Mouse (Mus musculus) heart, embryonic 14.5 days (tissue): Measurements from ENCODE around the gene Nucks1. TPM values are rescaled to one million over a fixed set of nuclear protein-coding genes. Genes with fewer than 3 reads are reported as not detected.
A peak's percentile ranks its signal among the peaks of the same experiment; 100 is the strongest.
"Not testable (repeated sequence)": the region's sequence is repeated elsewhere in the genome, so short reads cannot be mapped to it uniquely, and the experiment has no call there.

Experiments
- ATAC-seq: fragments of 200-750 bp; cut with Nextera tagmentation; 2 replicates; pipeline ENCODE4 v1.8.0; 2017; ENCODE audit warnings: low read depth, moderate TSS enrichment; ENCODE audit not compliant: insufficient number of reproducible peaks, insufficient read depth, low FRiP score
- H3K27ac ChIP-seq, 2 experiments: fragments of 200-500 bp in 1 of 2; fragments of 300-500 bp in 1 of 2; sonication (generic) in 1 of 2; replicated peaks in 1 of 2; 2 replicates each; pipeline ENCODE4 v1.5.1; 2012 to 2014; ENCODE audit warnings: low read depth in 2 of 2, low read length in 2 of 2, control low read depth in 1 of 2, mild to moderate bottlenecking in 1 of 2, mixed read lengths in 1 of 2; ENCODE audit not compliant: control insufficient read depth in 1 of 2, insufficient read depth in 1 of 2
- H3K27me3 ChIP-seq: fragments of 300-500 bp; sonication (generic); 2 replicates; pipeline ENCODE4 v1.6.1; 2014; ENCODE audit warnings: mild to moderate bottlenecking, low read length, control low read depth; ENCODE audit not compliant: control insufficient read depth, insufficient read depth
- H3K36me3 ChIP-seq: fragments of 300-500 bp; sonication (generic); 2 replicates; pipeline ENCODE4 v1.6.1; 2014; ENCODE audit warnings: mild to moderate bottlenecking, control low read depth, low read length, mixed read lengths; ENCODE audit not compliant: control insufficient read depth, insufficient read depth
- H3K4me1 ChIP-seq, 2 experiments: fragments of 200-500 bp in 1 of 2; fragments of 300-500 bp in 1 of 2; sonication (generic) in 1 of 2; 2 replicates each; pipeline ENCODE4 v1.6.1; 2012 to 2014; ENCODE audit warnings: low read length in 2 of 2, control low read depth in 1 of 2, mixed read lengths in 1 of 2; ENCODE audit not compliant: control insufficient read depth in 2 of 2, insufficient read depth in 2 of 2
- H3K4me2 ChIP-seq: fragments of 300-500 bp; sonication (generic); 2 replicates; pipeline ENCODE4 v1.6.1; 2014; ENCODE audit warnings: mild to moderate bottlenecking, low read length
- H3K4me3 ChIP-seq, 2 experiments: fragments of 200-500 bp in 1 of 2; fragments of 300-500 bp in 1 of 2; sonication (generic) in 1 of 2; 2 replicates each; pipeline ENCODE4 v1.5.1; 2012 to 2014; ENCODE audit warnings: low read length in 2 of 2, mild to moderate bottlenecking in 2 of 2, control low read depth in 1 of 2, low read depth in 1 of 2, moderate library complexity in 1 of 2; ENCODE audit not compliant: control insufficient read depth in 1 of 2, insufficient read depth in 1 of 2
- H3K9ac ChIP-seq: fragments of 300-500 bp; sonication (generic); 2 replicates; pipeline ENCODE4 v1.6.1; 2014; ENCODE audit warnings: mild to moderate bottlenecking, low read length
- H3K9me3 ChIP-seq: fragments of 300-500 bp; sonication (generic); 2 replicates; pipeline ENCODE4 v1.6.1; 2016; ENCODE audit warnings: low read length, control low read depth; ENCODE audit not compliant: control insufficient read depth
- WGBS: fragments of 180-500 bp; shearing (Covaris S2); extraction: QIAGEN DNeasy Blood & Tissue Kit; methylation state at CpG from one replicate; pipeline ENCODE4 v1.1.7; 2014; 5-methylcytosine and 5-hydroxymethylcytosine counted together
- polyA plus RNA-seq: library from polyadenylated mRNA; unstranded; fragments of >200 nt; fragmentation: Nextera tagmentation; extraction: Ambion mirVana; gene quantifications from 2 replicates; pipeline ENCODE4 v1.2.1, GENCODE M21; 2014

The Nucks1 gene
- polyA plus RNA-seq, 1 experiment from 2014 or later: 32.4 TPM

GRCm38 (mm10) chr1:131903251-131903650, 7.1 kb upstream of the Nucks1 start:
- H3K4me2 ChIP-seq: no peak overlapping the region
- H3K4me3 ChIP-seq: no peak overlapping the region
- whole genome bisulfite sequencing: 84% methylated on average over 7 of the region's 7 CpGs
- H3K27me3 ChIP-seq: peaks cover 7% of the 10 kb centered on the region
- H3K9me3 ChIP-seq: no peaks in the 10 kb centered on the region
- no peaks in the 10 kb centered on the region for H3K4me1 ChIP-seq
- no peaks in the 10 kb centered on the region for H3K36me3 ChIP-seq
- no peak overlapping the region for H3K9ac ChIP-seq
- no peak for ATAC-seq
- H3K27ac ChIP-seq: no peak overlapping the region

DNA sequence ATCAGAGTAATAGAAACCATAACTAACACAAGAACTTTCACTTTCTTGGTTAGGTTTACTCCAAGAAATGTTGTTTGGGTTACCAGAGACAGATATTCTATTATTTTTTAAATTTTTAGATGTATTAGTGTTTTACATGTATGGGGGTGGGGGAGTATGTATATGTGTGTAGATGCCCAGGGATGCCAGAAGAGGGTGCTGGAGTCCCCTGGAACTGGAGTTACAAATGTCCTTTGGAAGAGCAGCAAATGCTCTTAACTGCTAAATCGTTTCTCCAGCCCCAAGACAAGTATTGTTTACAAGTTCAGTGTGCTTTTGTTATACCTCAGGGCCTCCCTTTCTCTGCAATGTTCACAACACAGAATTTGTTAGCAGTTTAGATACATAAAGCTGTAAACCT, 4.8 kb upstream of the Nucks1 start:
- no peak overlapping the region for H3K4me3 ChIP-seq
- 9% methylated on average over 1 of the region's 1 CpGs for WGBS
- no peaks in the 10 kb centered on the region for H3K4me1 ChIP-seq
- ATAC-seq: no peak
- H3K27ac ChIP-seq: no peak overlapping the region
- no peak overlapping the region for H3K9ac ChIP-seq
- no peaks in the 10 kb centered on the region for H3K36me3 ChIP-seq
- no peaks in the 10 kb centered on the region for H3K9me3 ChIP-seq
- H3K4me2 ChIP-seq: no peak overlapping the region
- peaks cover 9% of the 10 kb centered on the region for H3K27me3 ChIP-seq

GRCm38 (mm10) chr1:131908456-131908855, 1.9 kb upstream of the Nucks1 start:
- peaks cover 9% of the 10 kb centered on the region for H3K27me3 ChIP-seq
- H3K4me1 ChIP-seq: peaks cover 0 to 5% of the 10 kb centered on the region in 2 experiments; a peak in 2 of 4 replicates
- WGBS: 82% methylated on average over 3 of the region's 3 CpGs
- no peak overlapping the region for H3K27ac ChIP-seq
- no peak overlapping the region for H3K9ac ChIP-seq
- ATAC-seq: no peak
- H3K4me2 ChIP-seq: no peak overlapping the region
- H3K36me3 ChIP-seq: no peaks in the 10 kb centered on the region; the same call in 1 of the 2 replicates
- no peaks in the 10 kb centered on the region for H3K9me3 ChIP-seq
- no peak overlapping the region for H3K4me3 ChIP-seq

GRCm38 (mm10) chr1:131909236-131909635, 1.1 kb upstream of the Nucks1 start:
- not testable (repeated sequence) for H3K4me2 ChIP-seq, H3K4me3 ChIP-seq, H3K9ac ChIP-seq, H3K4me1 ChIP-seq, H3K36me3 ChIP-seq, H3K27me3 ChIP-seq, H3K9me3 ChIP-seq, ATAC-seq, H3K27ac ChIP-seq
- 95% methylated on average over 2 of the region's 2 CpGs for WGBS

DNA sequence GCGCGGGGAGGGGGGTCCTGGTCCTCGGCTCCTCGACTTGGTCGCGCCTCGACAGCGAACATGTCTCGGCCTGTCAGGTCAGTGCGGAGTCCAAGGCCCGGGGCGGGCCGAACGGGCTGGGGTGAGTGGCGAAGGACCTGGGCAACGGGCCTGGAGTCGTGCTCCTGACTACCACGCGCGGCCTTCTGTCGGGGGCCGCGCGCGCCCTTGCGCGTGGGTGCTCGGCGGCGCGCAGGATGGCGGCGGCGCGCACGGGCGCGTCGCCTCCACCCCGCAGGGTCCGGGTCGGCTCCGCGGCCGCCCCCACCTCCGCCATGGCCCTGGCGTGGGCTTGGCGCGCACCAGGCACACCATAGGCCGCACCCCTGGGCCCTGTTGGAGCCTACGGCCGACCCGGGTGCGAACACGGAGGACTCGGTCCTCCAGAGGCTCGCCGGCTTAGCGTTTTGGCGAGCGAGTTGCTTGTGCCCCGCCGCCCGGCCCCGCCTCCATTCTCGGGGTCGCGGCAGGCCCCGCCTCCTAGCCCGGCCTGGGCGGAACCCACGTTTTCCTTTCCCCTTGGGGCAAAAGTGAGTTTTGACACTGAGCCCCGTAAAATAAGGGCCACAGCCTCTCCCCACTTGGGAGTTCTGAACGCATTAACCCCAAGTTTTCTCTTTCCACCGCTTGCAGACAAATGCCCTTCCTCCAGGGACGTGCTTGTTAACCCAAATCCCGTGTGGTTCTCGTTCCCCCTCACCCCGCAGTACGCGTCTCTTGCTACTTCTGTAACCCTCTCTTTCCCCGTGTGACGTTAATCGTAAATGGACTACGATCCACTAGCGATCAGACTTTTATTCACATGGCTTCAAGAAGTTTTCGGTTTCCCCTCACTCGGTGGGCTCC, 582 bp downstream of the Nucks1 start:
- WGBS: under 1% methylated on average over 78 of the region's 88 CpGs
- peak; percentile 73 for ATAC-seq
- H3K4me1 ChIP-seq: peaks cover 0 to 9% of the 10 kb centered on the region in 2 experiments; a peak in 3 of 4 replicates

GRCm38 (mm10) chr1:131917634-131918033, 7.3 kb downstream of the Nucks1 start:
- WGBS: 66% methylated on average over 6 of the region's 6 CpGs
- ATAC-seq: no peak
- peaks cover 63% of the 10 kb centered on the region for H3K36me3 ChIP-seq

More for the DNA sequence above, 582 bp downstream of the Nucks1 start:
- Histone ChIP-seq H3K27ac (peak overlapping the region; percentile 87 to 99), H3K27me3 (peaks cover 9% of the 10 kb centered on the region), H3K9ac (peak overlapping the region; percentile 98), H3K36me3 (peaks cover 3% of the 10 kb centered on the region; the same call in 1 of the 2 replicates), H3K4me3 (peak overlapping the region; percentile 87 to 98), H3K4me2 (peak overlapping the region; percentile 65), H3K9me3 (no peaks in the 10 kb centered on the region)

DNA sequence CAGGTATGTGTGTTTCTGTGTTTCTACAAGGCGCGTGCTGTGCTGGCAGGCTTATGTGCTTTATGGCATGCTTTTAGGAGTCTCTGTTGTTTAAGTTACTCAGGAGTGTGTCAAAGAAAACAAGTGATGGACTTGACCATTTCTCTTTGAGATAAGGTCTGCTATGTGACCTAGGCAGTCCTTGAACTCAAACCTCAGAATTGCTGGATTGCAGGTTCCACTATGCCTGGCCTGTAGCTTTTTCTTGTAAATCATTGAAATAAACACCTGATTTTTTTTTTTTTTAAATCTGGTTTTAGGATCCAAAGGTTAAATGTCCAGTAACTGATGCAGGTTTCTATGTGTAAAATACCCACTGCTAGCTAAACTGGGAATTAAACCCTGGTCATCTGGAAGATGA, 8.7 kb downstream of the Nucks1 start:
- no peak overlapping the region for H3K27ac ChIP-seq
- H3K4me1 ChIP-seq: peaks cover 2 to 5% of the 10 kb centered on the region in 2 experiments; a peak in 3 of 4 replicates
- H3K4me2 ChIP-seq: no peak overlapping the region
- H3K36me3 ChIP-seq: peaks cover 77% of the 10 kb centered on the region
- no peak overlapping the region for H3K4me3 ChIP-seq
- H3K9me3 ChIP-seq: no peaks in the 10 kb centered on the region
- H3K9ac ChIP-seq: no peak overlapping the region
- no peak for ATAC-seq
- no peaks in the 10 kb centered on the region for H3K27me3 ChIP-seq
- WGBS: 96% methylated on average over 2 of the region's 2 CpGs

More at GRCm38 (mm10) chr1:131917634-131918033, 7.3 kb downstream of the Nucks1 start:
- no peak overlapping the region for H3K9ac ChIP-seq
- no peak overlapping the region for H3K4me2 ChIP-seq
- peaks cover 2 to 5% of the 10 kb centered on the region in 2 experiments; a peak in 3 of 4 replicates for H3K4me1 ChIP-seq
- H3K4me3 ChIP-seq: no peak overlapping the region
- H3K27ac ChIP-seq: no peak overlapping the region
- H3K27me3 ChIP-seq: no peaks in the 10 kb centered on the region
- H3K9me3 ChIP-seq: no peaks in the 10 kb centered on the region
